Mouse (Mus musculus): ENCODE results near the gene Bora.

Gene Bora

GRCm38 (mm10) chr14:99063091-99063490, 17.1 kb downstream of the Bora start:
- WGBS, result 96% methylated on average over 2 of the region's 2 CpGs

GRCm38 (mm10) chr14:99071146-99071545, 25.1 kb downstream of the Bora start:
- 90% methylated on average over 4 of the region's 4 CpGs for WGBS

GRCm38 (mm10) chr14:99088947-99089346, 42.9 kb downstream of the Bora start:
- 87% methylated on average over 7 of the region's 7 CpGs for WGBS

- under 1% methylated on average over 73 of the region's 73 CpGs for WGBS
Measured at GRCm38 (mm10) chr14:99099267-99099966, 53.4 kb downstream of the Bora start, which contains the start of the genes Pibf1 and Dis3. TSS of gene Pibf1 (plus strand) at chr14:99099424. TSS of gene Dis3 (minus strand) at chr14:99099770.

- WGBS, result 4% methylated on average over 20 of the region's 20 CpGs
Measured at GRCm38 (mm10) chr14:99099967-99100587, 54.1 kb downstream of the Bora start.

GRCm38 (mm10) chr14:99103050-99103449, 57.0 kb downstream of the Bora start:
- WGBS, result 93% methylated on average over 4 of the region's 4 CpGs

GRCm38 (mm10) chr14:99104542-99105123, 58.6 kb downstream of the Bora start:
- WGBS, result 95% methylated on average over 6 of the region's 6 CpGs

- WGBS, result 95% methylated on average over 2 of the region's 2 CpGs
Measured at GRCm38 (mm10) chr14:99106671-99107070, 60.6 kb downstream of the Bora start.

GRCm38 (mm10) chr14:99107631-99108187, 61.7 kb downstream of the Bora start:
- 84% methylated on average over 2 of the region's 2 CpGs for WGBS

- 76% methylated on average over 6 of the region's 6 CpGs for WGBS
Measured at GRCm38 (mm10) chr14:99108762-99109161, 62.7 kb downstream of the Bora start.

GRCm38 (mm10) chr14:99117576-99117975, 71.6 kb downstream of the Bora start:
- WGBS, result 66% methylated on average over 4 of the region's 4 CpGs

GRCm38 (mm10) chr14:99121584-99122339, 75.7 kb downstream of the Bora start:
- 92% methylated on average over 11 of the region's 11 CpGs for WGBS

GRCm38 (mm10) chr14:99124076-99124475, 78.1 kb downstream of the Bora start:
- WGBS, result 93% methylated on average over 4 of the region's 4 CpGs

Measured in cerebral cortex, adult 2 months (tissue).